Mouse (Mus musculus): ENCODE data around the gene Hpca.
A peak's percentile ranks its signal among the peaks of the same experiment; 100 is the strongest.

Gene Hpca

DNA sequence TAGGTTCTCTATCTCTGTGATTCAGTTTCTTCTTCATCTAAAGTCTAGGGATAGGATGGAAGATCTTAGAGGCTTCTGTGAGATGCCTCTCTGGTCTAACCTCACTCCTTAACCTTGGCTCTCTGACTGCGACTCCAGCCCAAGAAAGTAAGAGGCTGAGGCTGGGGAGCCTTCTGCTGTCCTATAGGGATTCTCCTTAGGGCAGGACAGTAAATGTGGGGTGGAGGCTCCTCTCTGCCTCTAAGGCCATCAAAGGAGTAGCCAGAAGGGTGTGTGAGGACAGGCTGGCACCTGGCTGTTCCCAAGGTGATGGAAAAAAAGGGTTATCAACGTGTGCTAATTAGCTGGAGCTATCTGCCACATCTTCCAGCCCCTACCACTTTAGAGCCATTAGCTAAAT is 13.8 kb upstream of the Hpca start:
- no peak for DNase-seq

DNA sequence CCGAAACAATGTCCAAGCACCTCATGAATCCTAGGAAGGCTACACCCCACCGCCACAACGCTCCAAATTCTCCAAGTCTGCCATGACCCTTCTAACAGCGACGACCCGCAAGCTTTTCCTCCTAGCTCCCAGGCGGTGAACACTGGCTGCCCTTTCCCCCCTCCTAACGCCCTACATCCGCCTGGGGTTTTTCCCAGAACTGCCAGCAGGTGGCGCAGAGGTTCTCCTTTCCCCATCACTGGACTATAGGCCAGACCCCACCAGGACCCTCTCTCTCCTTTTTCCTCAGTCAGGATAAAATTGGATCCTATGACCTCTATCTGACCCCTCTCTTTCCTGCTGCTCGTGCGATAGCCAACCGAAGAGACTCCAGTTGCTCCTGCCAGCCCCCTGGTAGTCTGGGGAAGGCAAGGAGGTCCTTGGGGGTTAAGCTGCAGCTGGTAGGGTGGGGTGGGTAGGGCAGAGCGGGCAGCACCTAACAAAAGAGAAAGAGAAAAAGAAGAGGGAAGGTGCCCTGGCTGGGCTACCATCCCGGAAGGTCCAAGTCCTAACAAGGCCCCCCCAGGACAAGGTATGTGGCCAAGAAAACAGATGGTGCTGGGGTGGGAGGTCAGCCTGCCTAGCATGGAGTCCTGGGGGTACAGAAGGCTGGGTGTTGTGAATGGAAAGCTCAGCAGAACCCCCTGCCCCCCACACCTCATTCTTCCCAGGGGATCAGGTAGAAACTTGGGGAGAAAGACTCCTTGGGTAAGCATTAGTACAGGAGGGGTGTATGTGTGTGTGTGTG is 13.2 kb upstream of the Hpca start:
- peak; percentile 79 for DNase-seq

DNA sequence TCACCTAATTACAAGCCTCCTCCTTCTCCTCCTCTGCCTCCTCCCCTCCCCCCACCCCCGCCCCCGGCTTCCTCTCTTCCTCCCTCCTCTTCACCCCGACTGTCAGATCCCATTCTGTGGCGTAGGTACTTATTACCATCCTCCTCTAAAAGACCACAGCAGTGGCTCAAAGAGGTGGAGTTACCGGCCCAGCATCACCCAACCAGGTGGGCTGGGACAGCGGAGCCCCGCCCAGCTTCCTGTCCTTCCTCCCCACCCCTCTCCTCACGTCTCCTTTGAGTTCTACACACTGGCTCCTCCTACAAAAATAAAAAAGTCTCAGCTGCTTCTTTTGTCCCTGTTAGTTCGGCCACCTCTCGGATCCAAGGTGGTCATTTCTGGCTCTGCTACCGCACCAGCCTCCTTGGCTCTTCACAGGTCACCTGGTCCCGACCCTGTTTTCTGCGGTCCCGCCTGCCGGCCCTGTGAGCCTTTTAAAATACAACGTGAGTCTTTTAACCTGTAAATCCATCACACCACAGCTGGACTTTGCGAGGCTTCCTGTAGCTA is 9.0 kb upstream of the Hpca start:
- DNase-seq, result no peak

DNA sequence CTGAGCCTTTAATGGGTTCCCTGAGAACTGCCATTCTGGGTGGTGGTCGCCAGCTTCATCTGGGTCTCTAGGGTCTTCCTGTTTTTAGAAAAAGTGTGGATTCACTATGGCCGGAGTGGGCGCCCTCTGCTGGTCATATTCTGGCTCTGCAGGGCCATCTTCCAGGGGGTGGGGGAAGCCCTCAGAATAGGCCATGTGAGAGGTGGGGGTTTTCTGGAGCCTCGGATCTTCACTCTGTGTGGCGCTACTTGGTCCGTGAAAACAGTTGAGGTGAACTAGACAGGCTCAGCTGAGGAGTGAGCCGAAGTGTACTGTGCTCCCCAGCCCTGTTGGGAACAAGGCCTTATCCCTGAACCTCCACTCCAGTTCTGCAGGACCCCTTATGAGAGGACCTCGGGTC is 8.3 kb upstream of the Hpca start:
- DNase-seq, result no peak

DNA sequence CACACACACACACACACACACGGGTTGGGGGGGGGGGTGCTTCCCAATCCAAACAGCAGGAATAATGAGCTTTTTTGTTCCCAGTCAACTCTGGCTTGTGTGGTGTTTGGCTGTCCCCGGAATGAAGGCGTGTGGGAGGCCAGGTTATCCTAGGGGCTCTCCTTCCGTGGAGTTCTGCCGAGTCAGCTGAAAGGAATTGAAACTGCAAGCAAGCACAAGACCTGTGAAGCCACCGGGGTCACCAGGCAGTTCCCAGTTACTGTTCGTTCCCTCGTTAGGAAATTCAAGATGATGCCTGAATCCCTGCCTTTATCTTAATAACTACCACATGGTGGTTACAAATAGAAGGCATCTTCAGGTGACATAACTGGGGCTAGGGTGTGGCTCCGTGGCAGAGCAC is 7.6 kb upstream of the Hpca start:
- no peak for DNase-seq

DNA sequence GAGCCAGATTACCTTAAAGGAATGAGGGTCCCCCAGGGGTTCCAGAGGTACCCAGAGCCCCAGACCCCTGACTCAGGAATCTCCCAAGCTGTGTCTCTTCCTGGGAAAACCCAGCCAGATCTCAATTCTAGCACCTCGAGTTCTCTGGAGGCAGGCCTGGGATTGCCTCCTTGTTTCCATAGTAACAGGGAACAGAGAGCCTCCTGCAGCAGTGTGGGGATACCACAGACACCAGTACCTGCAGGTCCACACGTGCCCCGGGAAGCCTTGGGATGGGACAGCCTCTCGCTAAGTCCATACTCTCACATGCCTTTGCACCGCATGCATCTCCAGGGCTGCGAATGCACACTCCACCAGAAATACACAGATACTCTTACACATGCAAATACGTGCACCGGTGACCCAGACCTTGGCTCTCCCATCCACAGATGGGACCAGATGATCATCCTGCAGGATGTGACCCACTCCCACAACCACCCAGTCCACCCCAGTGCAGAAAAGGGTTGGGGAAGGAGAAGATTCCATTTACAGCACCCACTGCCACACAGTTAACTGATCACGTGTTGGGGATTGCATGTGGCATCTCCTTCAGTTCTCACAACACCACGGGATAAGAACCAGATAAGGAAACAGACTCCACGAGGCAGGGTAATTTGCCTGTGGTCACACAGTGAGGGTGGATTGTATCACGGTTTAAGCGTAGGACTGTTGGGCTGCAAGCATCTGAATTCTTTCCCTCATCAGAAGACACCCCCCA is 6.9 kb upstream of the Hpca start:
- DNase-seq, result no peak

DNA sequence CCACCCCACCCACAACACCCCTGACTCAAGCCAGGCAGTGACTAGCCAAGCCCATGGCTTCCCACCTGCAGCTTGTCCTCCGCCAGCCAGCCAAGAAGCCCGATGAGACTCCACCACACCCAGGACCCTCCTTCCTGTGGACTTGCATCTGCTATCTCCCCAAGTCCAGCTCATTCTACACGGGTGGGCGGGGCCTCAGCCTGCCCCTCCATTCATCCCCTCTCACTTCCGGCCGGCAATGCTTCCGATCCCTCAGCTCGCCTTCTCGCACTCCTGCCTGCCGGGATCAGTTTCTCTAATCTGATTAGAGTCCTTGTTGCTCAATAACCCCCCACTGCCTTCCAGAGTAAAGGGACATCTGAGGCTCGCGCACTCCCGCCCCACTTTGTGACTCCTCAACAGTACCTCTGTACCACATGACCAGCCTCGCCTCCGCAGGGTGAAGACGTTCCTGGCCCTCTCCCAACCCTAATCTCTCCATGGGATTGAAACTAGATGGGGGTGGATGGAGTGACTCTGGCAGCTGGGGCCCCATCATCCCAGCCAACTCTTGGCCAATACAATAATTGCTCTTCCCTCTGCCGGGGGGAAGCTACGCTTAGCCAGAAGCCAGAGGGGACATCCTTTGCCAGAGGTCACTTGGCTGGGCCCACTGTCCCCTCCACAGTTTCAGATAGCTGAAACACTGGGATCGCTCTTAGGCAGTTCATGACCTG is 4.1 kb upstream of the Hpca start:
- DNase-seq, result no peak

DNA sequence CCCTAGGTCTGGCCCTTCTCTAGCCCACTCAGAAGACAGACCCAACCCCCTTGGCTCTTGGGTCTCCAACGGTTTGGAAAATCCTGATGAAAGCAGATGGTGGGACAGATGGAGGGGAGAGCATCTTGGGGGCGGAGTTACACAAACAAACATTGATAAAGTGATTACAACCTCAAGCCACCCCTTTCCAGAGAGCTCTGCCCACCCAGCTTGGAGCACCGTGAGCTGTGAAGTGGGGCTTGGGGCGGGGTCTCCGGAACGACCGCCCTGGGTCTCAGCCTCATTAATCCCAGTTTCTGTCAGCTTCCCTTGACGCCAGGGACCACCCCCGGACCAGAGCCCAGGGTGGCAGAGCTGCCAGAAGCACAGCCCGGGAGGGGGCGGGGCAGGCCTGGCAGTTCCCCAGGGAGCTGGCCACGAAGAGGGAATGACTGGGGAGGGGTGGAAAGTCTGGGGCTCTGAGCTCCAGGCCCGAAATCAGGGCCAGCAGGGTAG is 2.9 kb upstream of the Hpca start:
- DNase-seq, result peak; percentile 76

DNA sequence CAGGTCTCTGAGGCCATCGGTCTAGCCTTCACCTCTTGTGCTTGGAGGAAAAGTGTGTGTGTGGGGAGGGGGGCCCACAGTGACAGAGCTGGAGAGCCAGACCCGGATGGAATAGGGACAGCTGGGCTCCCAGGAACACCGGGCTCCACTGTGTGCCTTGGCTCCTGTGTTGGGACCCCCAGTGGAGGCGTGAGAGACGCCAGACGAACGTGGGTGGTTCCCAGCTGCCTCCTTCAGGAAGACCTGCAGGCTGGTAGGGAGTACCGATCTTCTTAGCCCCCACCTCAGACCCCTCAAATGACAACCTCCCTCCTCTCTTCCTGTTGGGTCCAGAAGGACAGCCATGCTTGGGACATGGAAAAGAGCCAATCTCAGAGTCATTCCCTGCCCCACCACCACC is 883 bp upstream of the Hpca start:
- DNase-seq, result no peak

DNA sequence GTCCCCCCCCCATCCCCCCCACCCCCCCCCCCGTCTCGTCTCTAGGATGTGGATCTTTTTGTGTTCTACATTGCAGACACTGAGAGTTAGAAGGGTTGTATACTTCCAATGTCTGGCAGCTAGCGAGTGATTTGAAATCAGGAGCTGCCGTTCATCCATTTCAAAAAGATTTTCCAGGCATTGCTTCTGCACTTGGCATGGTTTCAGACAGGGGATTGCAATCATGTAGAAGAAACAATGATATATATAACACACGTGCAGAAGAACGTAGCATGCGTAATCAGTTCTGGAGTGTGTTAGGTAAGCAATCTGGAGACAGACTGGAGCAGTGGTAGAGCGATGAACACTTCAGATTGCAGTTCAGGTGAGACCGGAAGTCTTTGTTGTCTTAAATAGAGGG is 271 bp upstream of the Hpca start:
- DNase-seq, result no peak

DNA sequence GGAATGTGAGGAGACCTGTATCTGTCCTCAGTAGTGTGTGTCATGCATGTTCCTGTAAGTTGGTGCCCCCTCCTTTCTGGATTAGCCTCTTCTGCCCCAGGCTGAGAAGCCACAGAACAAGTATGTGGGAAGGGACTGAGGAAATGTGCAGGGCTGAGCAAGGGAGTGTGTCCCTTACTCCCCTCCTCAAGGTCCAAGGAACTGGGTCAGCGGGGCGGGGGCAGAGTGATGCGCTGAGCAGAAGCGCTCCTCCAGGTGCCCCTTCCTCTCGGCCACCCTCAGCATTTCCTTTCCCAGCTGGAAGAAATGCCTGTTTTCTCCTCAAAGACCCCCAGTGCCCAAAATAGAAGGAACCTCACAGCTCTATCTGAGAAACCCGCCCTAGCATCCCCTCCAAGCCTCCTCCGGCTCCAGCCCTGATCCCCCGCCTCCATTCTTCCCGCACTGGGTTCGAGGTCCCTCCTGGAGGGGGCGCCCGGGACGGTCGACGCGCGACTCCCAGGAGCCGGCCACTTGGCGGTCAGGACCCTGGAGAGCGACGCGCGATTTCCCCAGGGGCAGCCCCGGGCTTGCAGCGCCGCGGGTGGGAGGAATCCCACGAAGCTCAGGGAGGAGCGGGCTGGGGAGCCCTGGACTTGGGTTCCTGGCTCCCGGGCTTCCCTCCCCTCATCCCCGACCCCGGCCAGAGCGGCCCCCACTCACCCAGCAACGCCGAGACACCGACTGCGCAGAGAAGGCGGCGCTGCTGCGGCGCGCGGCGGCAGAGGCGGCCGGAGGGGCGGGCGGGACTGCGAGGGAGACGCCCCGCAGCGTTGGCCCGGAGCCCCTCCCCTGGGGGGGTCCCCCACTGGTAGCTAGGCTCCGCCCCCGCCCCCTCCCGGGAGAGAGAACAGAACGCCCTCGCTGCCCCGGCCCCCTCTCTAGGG is 1.1 kb downstream of the Hpca start:
- DNase-seq, result peak; percentile 73

DNA sequence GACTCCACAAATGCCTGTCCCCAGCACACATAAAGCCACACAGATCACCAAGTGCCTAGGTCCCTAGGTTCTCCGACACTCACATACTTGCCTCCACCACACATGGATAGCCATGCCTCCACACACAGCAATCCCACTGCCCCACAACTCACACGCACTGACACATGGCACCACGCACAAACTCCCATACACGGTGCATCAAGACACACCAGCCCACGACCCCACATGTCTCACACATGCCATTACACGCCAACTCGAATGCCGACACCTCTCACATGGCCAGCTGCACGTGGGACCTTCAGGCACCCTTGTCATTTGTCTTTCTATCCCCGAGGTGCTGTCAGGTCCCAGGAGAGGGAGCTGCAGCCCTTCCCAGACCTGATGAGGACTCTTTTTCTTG is 2.1 kb downstream of the Hpca start:
- DNase-seq, result no peak

DNA sequence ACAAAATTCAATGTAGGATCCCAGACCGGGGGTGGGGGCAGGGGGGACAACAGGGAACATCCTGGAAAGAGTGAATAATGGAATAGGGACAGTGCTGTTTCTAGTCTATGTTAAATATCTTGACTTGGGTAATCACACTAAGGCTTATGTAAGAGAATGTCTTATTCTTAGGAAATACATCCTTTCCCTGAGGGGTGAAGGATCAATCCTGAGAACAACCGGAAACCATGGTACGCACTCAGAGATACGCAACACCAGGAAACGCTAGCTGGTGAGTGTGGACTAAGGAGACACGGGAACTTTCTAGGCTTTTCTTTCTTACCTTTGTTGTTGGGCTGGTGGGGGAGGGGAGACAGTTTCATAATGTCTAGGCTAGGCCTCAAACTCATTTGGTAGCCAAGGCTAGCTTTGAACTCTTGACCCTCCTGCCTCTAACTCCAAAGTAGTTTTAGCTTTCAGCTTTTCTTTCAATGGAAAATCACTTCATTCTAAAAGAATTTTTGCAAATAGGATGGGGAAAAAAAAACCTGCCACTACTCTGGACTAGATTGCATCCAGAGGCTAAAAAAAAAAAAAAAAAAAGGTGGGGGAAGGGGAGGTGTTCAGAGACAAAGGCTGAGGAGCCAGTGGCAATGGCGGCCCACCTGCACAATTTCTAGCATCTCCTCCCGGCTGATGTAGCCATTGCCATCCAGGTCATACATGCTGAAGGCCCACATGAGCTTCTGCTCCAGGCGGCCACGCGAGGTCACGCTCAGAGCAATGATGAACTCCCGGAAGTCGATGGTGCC is 3.9 kb downstream of the Hpca start:
- no peak for DNase-seq

DNA sequence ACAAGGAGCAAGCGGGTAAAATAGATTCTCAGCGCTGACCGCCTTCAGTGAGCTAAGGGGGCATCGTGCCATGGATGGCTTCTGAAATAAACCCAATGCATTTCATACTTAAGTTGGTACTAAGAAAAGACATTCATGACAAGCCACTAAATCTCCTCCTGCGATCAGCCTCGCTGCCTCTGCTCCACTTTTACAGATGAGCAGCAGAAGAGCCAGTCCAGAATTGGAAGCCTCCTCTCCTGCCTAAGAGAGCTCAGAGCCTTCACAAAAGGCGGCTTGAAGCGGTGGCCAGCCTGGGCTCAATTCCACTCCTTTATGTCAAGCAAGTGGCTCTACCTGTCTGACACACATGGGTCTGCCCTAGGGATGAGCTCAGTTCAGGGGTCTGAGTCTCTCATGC is 5.1 kb downstream of the Hpca start:
- no peak for DNase-seq

DNA sequence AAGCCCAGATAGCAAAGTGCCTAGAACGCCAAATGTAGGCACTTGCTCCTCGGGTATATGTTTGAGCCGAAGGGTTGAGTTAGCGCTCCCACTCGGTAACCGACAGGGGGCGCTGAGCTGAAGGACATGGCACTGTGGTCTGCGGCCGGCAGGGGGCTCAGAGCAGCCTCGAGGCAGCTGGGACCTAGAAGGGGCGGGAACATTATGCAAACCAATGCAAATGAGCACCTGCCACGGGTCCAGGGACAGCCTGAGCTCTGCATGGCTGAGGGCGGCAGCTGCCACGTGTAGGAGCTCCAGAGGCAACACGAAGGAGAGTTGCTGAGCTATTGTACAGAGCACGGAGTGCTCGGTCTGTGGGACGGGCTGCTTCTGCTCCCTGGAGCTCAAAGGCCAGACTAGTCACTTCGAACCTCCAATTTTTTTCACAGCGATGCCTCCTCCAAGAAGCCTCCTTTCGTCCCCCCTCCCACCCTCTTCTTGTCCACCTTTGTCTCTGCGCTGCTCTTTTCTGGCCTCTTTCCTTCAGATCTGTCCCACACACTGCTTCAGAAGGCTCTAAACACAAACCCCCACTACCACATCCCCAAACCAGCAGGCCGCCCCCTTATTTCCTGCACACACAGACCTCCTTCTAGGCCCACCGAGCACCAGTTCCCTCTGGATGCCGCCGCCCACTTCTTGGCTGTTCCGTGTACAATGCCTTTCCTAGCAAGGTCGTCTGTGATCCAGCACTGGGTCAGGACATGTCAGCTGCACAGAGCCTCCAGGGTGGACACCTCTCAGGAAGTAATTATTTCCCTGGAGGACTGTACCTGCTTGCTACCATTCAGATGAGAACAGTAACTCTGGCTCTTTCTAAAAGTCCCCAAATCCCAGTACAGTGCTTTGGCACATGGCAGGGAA is 8.5 kb downstream of the Hpca start:
- peak; percentile 92 for DNase-seq

DNA sequence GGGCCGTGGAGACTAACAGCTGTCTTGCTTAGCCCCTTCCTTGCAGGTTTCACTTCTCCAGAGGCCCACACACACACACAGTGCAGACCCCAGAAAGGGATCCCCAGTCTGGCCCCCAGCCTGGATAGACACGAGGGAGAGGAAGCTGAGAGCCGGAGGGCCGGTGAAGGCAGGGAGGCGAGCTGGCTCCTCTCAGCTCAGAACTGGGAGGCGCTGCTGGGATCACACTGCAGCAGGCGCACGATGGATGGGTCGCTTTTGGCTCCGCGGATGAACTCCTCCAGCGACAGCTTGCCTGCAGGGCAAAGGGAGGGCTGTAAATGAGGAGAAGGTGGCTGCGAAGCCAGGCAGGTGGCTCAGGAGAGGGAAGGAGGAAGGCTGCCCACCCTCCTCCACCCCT is 9.6 kb downstream of the Hpca start:
- DNase-seq, result no peak

DNA sequence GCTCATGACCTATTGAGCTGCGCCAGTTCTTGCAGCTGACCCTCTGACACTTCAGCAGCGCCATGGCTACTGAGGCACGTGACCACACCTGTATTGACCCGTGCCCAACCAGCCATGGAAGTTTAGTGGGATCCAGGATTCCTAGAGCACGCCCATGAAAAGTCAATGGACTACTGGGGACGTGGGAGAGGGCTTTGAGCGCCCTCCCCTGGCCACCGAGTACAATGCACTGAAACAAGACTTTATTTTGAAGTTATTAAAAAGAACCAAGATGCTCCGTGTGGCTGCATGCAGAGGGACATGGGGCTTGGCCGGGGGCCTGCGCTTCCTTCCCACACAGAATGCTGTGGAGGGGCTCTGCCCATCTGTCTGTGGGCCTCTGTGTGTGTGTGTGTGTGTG is 10.5 kb downstream of the Hpca start:
- no peak for DNase-seq

DNA sequence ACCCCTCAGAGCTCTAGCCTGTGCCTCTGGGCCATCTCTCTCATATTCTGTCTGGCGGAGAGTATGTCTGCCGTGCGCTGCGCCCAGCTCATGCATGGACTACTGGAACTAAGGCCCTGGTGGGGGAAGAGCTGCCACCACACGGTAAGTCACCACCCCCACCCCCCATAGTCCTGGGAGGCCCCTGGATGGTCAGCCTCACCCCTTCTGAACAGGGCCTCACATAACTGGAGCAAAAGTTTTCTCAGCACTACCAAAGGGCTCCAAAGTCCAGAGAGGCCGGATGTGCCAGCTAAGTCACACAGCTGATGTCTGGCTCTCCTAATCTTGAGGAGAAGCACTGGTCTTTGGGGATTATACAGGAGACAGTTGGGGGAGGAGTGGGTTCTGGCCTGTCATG is 11.0 kb downstream of the Hpca start:
- no peak for DNase-seq

DNA sequence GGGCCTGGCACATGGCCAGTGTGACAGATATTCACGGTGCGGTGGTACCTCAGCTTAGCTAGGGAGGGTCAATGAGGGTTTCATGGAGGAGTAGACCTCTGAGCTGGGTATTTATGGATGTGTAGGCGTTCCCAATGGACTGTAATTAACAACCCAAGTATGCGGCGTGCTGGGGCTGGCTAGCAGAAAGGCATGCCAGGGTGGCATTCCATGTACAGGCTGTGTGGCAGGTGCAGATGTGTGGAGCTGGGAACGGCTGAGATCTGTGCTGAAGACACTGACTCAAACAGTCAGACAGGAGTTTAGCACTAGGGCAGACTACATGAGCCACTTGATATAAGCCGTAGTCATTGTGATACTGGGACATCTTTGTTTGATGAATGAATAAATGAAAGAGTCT is 13.2 kb downstream of the Hpca start:
- DNase-seq, result no peak

DNA sequence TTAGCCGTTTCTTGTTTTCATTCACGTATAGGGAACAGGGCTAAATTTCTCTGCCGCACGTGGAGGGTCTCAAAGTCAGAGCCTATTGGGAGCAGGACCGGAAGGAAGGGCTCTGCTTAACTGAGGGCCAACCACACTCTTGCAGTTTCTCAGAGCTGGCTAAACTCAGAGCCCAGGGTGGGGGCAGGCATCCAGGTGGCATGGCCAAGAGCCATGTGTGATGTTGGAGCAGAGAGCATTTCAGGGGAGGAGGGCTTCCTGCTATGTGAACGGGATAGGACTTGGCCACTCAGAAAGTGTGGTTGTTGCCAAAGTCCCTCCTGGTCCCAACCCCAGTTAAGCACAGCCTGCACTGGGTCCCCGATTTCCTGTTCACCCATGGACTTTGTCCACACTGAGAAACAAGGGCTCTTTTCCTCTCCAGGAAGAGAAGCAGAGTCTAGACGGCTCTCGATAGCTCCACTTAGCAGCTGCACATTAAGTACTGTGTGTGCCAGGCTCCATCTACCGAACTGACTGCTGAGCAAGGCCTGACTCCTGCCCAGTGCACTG is 14.4 kb downstream of the Hpca start:
- no peak for DNase-seq

Measured in right cerebral cortex, postnatal 14 days (tissue).